8 mouse cellular contexts compared by ENCODE assay signal in genomic region chr19:8919684-8920072, GRCm38 (mm10). TPM values are rescaled to one million over a fixed set of nuclear protein-coding genes. Genes with fewer than 3 reads are reported as not detected.
DNase-seq lines count a peak whose midpoint lies in the region; ATAC-seq and TF ChIP-seq lines count a peak whose summit lies in the region.

No protein-coding gene starts in this region.

- no peaks in the 10 kb centered on the region for H3K27me3 ChIP-seq in forebrain, embryonic 15.5 days
- H3K27me3 ChIP-seq in liver, embryonic 15.5 days, result no peaks in the 10 kb centered on the region

- no peaks in the 10 kb centered on the region for H3K9me3 ChIP-seq in forebrain, embryonic 15.5 days
- no peaks in the 10 kb centered on the region for H3K9me3 ChIP-seq in liver, embryonic 15.5 days (replicated peaks)

- peak overlapping the region; percentile 83 for H3K4me3 ChIP-seq in gastrocnemius, adult 2 months
- peak overlapping the region; percentile 74 for H3K4me3 ChIP-seq in forebrain, embryonic 15.5 days
- peak overlapping the region; percentile 90 for H3K4me3 ChIP-seq in liver, embryonic 15.5 days (replicated peaks)

- H3K27ac ChIP-seq in gastrocnemius, adult 2 months, result peak overlapping the region; percentile 96
- peak overlapping the region; percentile 85 for H3K27ac ChIP-seq in forebrain, embryonic 15.5 days (replicated peaks)
- peak overlapping the region; percentile 96 for H3K27ac ChIP-seq in liver, embryonic 15.5 days (replicated peaks)

- H3K4me1 ChIP-seq in forebrain, embryonic 15.5 days, result peaks cover 18% of the 10 kb centered on the region
- H3K4me1 ChIP-seq in liver, embryonic 15.5 days (replicated peaks), result peaks cover 46% of the 10 kb centered on the region

- 0 out of 2 replicates have a peak, but pooled peaks have one; percentile 10 for ATAC-seq in forebrain, embryonic 15.5 days (replicated peaks)
- ATAC-seq in liver, embryonic 15.5 days (ENCODE audit: insufficient read depth), result no peak

- H3K4me2 ChIP-seq in forebrain, embryonic 15.5 days (replicated peaks), result peak overlapping the region; percentile 68
- peak overlapping the region; percentile 88 for H3K4me2 ChIP-seq in liver, embryonic 15.5 days

- WGBS in forebrain, embryonic 15.5 days, result 68% methylated on average over 6 of the region's 6 CpGs
- 64% methylated on average over 6 of the region's 6 CpGs for WGBS in liver, embryonic 15.5 days (ENCODE audit: insufficient replicate concordance)

- H3K36me3 ChIP-seq in forebrain, embryonic 15.5 days, result peaks cover 26% of the 10 kb centered on the region
- peaks cover 37% of the 10 kb centered on the region for H3K36me3 ChIP-seq in liver, embryonic 15.5 days (replicated peaks)

- intact Hi-C loops in gastrocnemius, adult 2 months (cut with DNase I), result loop anchor here (2.0 kb wide), 2 partner anchors 21 to 47 kb away; partner anchors contain the start of genes Eef1g and Ganab
- intact Hi-C loops in gastrocnemius, postnatal 14 days (cut with DNase I; ENCODE audit: low total_unique reads), result no loop called here
- intact Hi-C loops in left cerebral cortex, postnatal 10 days (cut with DNase I), result loop anchor here (10.0 kb wide), 1 partner anchor 165 kb away; the partner anchor contains the start of gene Nxf1

- peak overlapping the region; percentile 81 for H3K9ac ChIP-seq in forebrain, embryonic 15.5 days (replicated peaks)
- peak overlapping the region; percentile 85; the same call in 1 of the 2 replicates for H3K9ac ChIP-seq in liver, embryonic 15.5 days

- no peak for TF ChIP-seq CTCF in gastrocnemius, adult 2 months (IDR thresholded peaks at IDR 0.05)

- no peak for DNase-seq in gastrocnemius, adult 2 months
- no peak for DNase-seq in gastrocnemius, postnatal 14 days
- peak; percentile 57 for DNase-seq in A20 (ENCODE audit: low read depth, low spot score)
- no peak for DNase-seq in left cerebral cortex, postnatal 10 days (ENCODE audit: extremely low spot score in 1 of 2, low spot score in 2 of 2)
- no peak for DNase-seq in adrenal gland, postnatal 10 days
- no peak for DNase-seq in layer of hippocampus, postnatal 10 days (ENCODE audit: low spot score in 2 of 2)

RNA-seq across cellular contexts. Expression of gene B3gat3, which starts 0.5 kb away (rescaled TPM):
- 10 to 100 TPM; 32.2 to 35.7 TPM for total RNA-seq in gastrocnemius, adult 2 months (2021)
- 10 to 100 TPM; 21.4 to 24.2 TPM for total RNA-seq in gastrocnemius, postnatal 14 days (2021)
- polyA plus RNA-seq in forebrain, embryonic 15.5 days (2015; fragmentation: Nextera tagmentation; extraction: Ambion mirVana), result 78.9 and 81.0 TPM in 2 replicates
- 20.6 and 25.8 TPM in 2 replicates for polyA plus RNA-seq in liver, embryonic 15.5 days (2015; fragmentation: Nextera tagmentation; extraction: Ambion mirVana)
- 100 to 1,000 TPM; 141 to 144 TPM for total RNA-seq in left cerebral cortex, postnatal 10 days (2021)
- total RNA-seq in adrenal gland, postnatal 10 days (2021), result 10 to 100 TPM; 55.1 to 59.3 TPM
- total RNA-seq in layer of hippocampus, postnatal 10 days (2021), result 100 to 1,000 TPM; 121 to 130 TPM

RNA-seq across cellular contexts. Expression of gene Rom1, which starts 9.5 kb away (rescaled TPM):
- total RNA-seq in gastrocnemius, adult 2 months (2021), result 1 to 10 TPM; 7.3 TPM
- total RNA-seq in gastrocnemius, postnatal 14 days (2021), result 1 to 10 TPM; 4.9 to 6.0 TPM
- polyA plus RNA-seq in forebrain, embryonic 15.5 days (2015; fragmentation: Nextera tagmentation; extraction: Ambion mirVana), result 0.87 and 1.5 TPM in 2 replicates
- polyA plus RNA-seq in liver, embryonic 15.5 days (2015; fragmentation: Nextera tagmentation; extraction: Ambion mirVana), result 2.8 TPM in 2 replicates
- 1 to 10 TPM; 2.1 to 2.4 TPM for total RNA-seq in left cerebral cortex, postnatal 10 days (2021)
- 10 to 100 TPM; 17.4 to 24.0 TPM for total RNA-seq in adrenal gland, postnatal 10 days (2021)
- 1 to 10 TPM; 2.3 to 2.4 TPM for total RNA-seq in layer of hippocampus, postnatal 10 days (2021)

RNA-seq across cellular contexts. Expression of gene Eml3, which starts 9.7 kb away (rescaled TPM):
- total RNA-seq in gastrocnemius, adult 2 months (2021), result 1 to 10 TPM; 3.4 to 6.2 TPM
- total RNA-seq in gastrocnemius, postnatal 14 days (2021), result 1 to 10 TPM; 8.6 to 8.9 TPM
- 10.4 and 11.7 TPM in 2 replicates for polyA plus RNA-seq in forebrain, embryonic 15.5 days (2015; fragmentation: Nextera tagmentation; extraction: Ambion mirVana)
- polyA plus RNA-seq in liver, embryonic 15.5 days (2015; fragmentation: Nextera tagmentation; extraction: Ambion mirVana), result 13.1 and 14.6 TPM in 2 replicates
- 1 to 10 TPM; 7.5 to 8.5 TPM for total RNA-seq in left cerebral cortex, postnatal 10 days (2021)
- 10 to 100 TPM; 43.6 to 53.3 TPM for total RNA-seq in adrenal gland, postnatal 10 days (2021)
- 10 to 100 TPM; 11.0 to 11.9 TPM for total RNA-seq in layer of hippocampus, postnatal 10 days (2021)

RNA-seq across cellular contexts. Expression of gene Ganab, which starts 21.8 kb away (rescaled TPM):
- total RNA-seq in gastrocnemius, adult 2 months (2021), result 10 to 100 TPM; 21.6 to 26.4 TPM
- 10 to 100 TPM; 30.7 to 34.3 TPM for total RNA-seq in gastrocnemius, postnatal 14 days (2021)
- polyA plus RNA-seq in forebrain, embryonic 15.5 days (2015; fragmentation: Nextera tagmentation; extraction: Ambion mirVana), result 88.1 and 89.6 TPM in 2 replicates
- 44.8 and 49.6 TPM in 2 replicates for polyA plus RNA-seq in liver, embryonic 15.5 days (2015; fragmentation: Nextera tagmentation; extraction: Ambion mirVana)
- 10 to 100 TPM; 94.4 to 96.8 TPM for total RNA-seq in left cerebral cortex, postnatal 10 days (2021)
- 100 to 1,000 TPM; 142 to 150 TPM for total RNA-seq in adrenal gland, postnatal 10 days (2021)
- 100 to 1,000 TPM; 103 to 111 TPM for total RNA-seq in layer of hippocampus, postnatal 10 days (2021)

RNA-seq across cellular contexts. Expression of gene Mta2, which starts 22.0 kb away (rescaled TPM):
- 10 to 100 TPM; 23.5 to 27.2 TPM for total RNA-seq in gastrocnemius, adult 2 months (2021)
- 10 to 100 TPM; 27.4 to 27.9 TPM for total RNA-seq in gastrocnemius, postnatal 14 days (2021)
- 171 and 175 TPM in 2 replicates for polyA plus RNA-seq in forebrain, embryonic 15.5 days (2015; fragmentation: Nextera tagmentation; extraction: Ambion mirVana)
- polyA plus RNA-seq in liver, embryonic 15.5 days (2015; fragmentation: Nextera tagmentation; extraction: Ambion mirVana), result 79.0 and 85.9 TPM in 2 replicates
- total RNA-seq in left cerebral cortex, postnatal 10 days (2021), result 10 to 100 TPM; 50.2 to 52.4 TPM
- total RNA-seq in adrenal gland, postnatal 10 days (2021), result 100 to 1,000 TPM in 1 of 2 experiments, 10 to 100 TPM in 1; 94.8 to 111 TPM
- total RNA-seq in layer of hippocampus, postnatal 10 days (2021), result 10 to 100 TPM; 60.6 to 67.9 TPM
